Mouse (Mus musculus): Measurements from ENCODE around the gene Sult6b1. TPM values are rescaled to one million over a fixed set of nuclear protein-coding genes. Genes with fewer than 3 reads are reported as not detected.

Sult6b1 gene
- polyA plus RNA-seq (2017; shearing (Covaris generic)): under 1 TPM in 1 of 2 experiments, not detected in 1; 0.37 TPM

GRCm38 (mm10) chr17:78906892-78907291 is at the start of gene Sult6b1:
Gene Sult6b1 (minus strand): TSS chr17:78906992.

DNA sequence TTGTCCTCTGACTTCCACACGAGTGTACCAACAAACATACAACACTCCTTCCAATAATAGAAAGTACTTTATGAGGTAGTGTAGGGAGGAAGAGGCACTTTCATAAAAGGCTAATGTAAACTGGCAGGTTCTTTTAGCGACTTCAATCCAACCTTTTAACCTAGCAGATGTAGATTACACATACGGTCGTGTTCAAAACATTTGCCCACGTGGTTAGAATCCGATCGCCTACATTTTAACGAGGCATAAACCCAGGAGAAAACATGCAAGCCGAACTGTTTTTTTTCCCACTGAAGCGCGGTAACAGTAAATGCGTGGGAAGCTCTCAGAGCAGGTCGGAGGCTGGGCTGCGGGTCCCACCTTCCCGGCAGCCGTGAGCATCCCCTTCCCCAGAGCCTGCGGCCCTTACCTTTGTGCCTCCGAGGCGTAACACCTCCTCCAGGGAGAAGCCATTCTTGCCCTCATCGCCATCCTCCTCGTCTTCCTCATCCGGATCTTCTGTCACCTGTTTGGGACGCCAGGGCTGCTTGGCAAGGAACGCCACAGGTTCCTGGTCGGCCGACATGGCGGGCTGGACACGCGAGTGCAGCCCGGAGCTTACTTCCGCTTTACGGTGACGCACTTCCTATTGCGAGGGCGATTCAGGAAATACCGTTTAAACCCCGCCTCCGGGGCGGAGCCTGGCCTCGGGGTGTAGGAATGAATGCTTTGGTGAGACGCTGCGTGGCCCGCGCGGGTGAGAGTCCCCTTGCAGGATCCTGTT is 29.9 kb upstream of the Sult6b1 start, which contains the start of the genes Cebpz and Ndufaf7:
Gene Cebpz, minus strand, starts transcription at position 601 of the 763 bp plus-strand sequence.
Gene Ndufaf7, plus strand, starts transcription at position 671 of the 763 bp plus-strand sequence.

DNA sequence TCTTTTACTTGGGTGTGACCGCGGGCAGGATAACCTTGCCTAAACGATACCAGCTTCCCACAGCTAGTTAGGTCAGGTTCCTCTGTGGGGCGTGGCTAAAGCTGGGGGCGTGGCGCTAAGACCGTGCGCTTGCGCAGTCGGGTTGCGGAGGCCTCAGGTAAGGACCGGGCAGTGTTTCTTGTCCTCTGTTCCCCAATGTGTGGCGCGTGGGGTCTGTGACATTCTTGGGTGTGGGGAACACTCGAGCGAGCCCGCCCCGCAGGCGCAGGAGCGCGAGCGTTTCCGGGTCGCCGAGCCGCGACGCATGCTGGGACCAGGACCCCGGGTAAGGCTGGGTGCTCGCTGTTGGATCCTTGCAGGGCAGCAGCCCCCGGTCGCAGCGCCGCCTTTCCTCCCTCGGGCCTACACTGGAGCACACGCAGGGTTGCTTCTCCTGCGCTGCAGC is 9.6 kb upstream of the Sult6b1 start, which contains the start of gene Cebpzos:
Gene Cebpzos, plus strand, starts transcription at position 132 of the 445 bp plus-strand sequence.

DNA sequence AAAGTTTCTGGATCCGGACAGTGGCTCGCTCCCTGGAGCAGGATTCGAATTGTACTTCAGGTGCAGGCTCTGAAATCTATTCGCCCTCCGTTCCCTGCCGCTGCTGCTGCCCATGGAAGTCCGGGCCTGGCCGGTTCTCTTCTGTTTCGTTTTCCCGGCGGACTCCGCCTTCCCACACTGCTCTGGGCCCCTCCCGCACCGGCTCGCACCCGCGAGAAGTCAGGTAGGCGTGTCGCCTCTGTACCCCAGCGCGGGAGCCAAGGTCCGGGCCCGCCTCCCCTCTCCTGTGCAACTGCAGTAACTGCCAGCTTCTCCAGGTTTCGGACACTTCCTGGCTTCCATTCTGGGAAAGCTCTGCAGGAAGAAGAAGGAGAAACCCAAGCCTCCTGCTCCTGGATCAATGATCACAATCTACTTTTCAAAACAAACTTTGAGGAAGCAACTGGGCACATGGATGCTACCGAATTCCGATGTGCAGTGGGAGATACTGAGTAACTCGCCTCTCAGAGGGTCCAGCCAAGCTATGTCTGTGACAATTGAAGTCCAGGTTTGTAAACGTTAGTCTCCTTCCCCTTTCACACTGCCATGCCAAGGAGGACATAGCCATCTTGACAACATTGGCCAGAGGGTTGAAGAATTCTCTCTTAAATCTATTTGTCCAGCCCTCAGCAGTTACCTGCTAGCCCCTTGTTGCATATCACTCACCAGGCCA is 24.2 kb downstream of the Sult6b1 start, which contains the start of gene Eif2ak2:
Gene Eif2ak2, minus strand, starts transcription at position 173 of the 712 bp plus-strand sequence.

GRCm38 (mm10) chr17:78834856-78835835 is 71.6 kb downstream of the Sult6b1 start, which contains the start of the genes Heatr5b and Gpatch11:
Gene Heatr5b (minus strand): TSS chr17:78835364.
Gene Gpatch11 (plus strand): TSS chr17:78835567.

Other genes with a start within 250 kb of the Sult6b1 start
- 10 to 100 TPM; 14.9 to 15.6 TPM for gene Strn, start 169.8 kb downstream of the Sult6b1 start, polyA plus RNA-seq (2017; shearing (Covaris generic))
- 10 to 100 TPM; 19.7 to 23.2 TPM for gene Heatr5b, start 71.6 kb downstream of the Sult6b1 start, polyA plus RNA-seq (2017; shearing (Covaris generic))
- gene Gpatch11, start 71.4 kb downstream of the Sult6b1 start, polyA plus RNA-seq (2017; shearing (Covaris generic)): 10 to 100 TPM; 78.2 to 93.6 TPM
- gene Eif2ak2, start 24.4 kb downstream of the Sult6b1 start, polyA plus RNA-seq (2017; shearing (Covaris generic)): 10 to 100 TPM; 11.2 to 19.3 TPM
- gene Cebpzos, start 9.5 kb upstream of the Sult6b1 start, polyA plus RNA-seq (2017; shearing (Covaris generic)): 10 to 100 TPM; 44.9 to 50.4 TPM
- 10 to 100 TPM; 90.5 to 90.9 TPM for gene Cebpz, start 30.1 kb upstream of the Sult6b1 start, polyA plus RNA-seq (2017; shearing (Covaris generic))
- 10 to 100 TPM; 39.6 to 47.0 TPM for gene Ndufaf7, start 30.1 kb upstream of the Sult6b1 start, polyA plus RNA-seq (2017; shearing (Covaris generic))
- 10 to 100 TPM in 1 of 2 experiments, 1 to 10 TPM in 1; 8.9 to 38.1 TPM for gene Prkd3, start 113.8 kb upstream of the Sult6b1 start, polyA plus RNA-seq (2017; shearing (Covaris generic))
- 10 to 100 TPM in 1 of 2 experiments, 1 to 10 TPM in 1; 1.4 to 24.5 TPM for gene Qpct, start 144.9 kb upstream of the Sult6b1 start, polyA plus RNA-seq (2017; shearing (Covaris generic))

Data from inflammation-experienced regulatory T-cells (primary cell).